ENCODE assay signal across 8 mouse cellular contexts in genomic region chr6:29211806-29212492, GRCm38 (mm10). TPM values are rescaled to one million over a fixed set of nuclear protein-coding genes. Genes with fewer than 3 reads are reported as not detected.
A peak's percentile ranks its signal among the peaks of the same experiment; 100 is the strongest.
DNase-seq lines count a peak whose midpoint lies in the region; ATAC-seq lines count a peak whose summit lies in the region.

No protein-coding gene starts in this region.

- H3K36me3 ChIP-seq in hindbrain, embryonic 15.5 days, result peaks cover 3% of the 10 kb centered on the region; the same call in 1 of the 2 replicates
- peaks cover 24% of the 10 kb centered on the region for H3K36me3 ChIP-seq in megakaryocyte, embryonic 14.5 days (replicated peaks; ENCODE audit: low read length)

- peak overlapping the region; percentile 63 for H3K4me3 ChIP-seq in hindbrain, embryonic 15.5 days
- peak overlapping the region; percentile 97 for H3K4me3 ChIP-seq in megakaryocyte, embryonic 14.5 days (replicated peaks)

- ATAC-seq in hindbrain, embryonic 15.5 days (ENCODE audit: low FRiP score, low read depth), result peak; percentile 85

- peak; percentile 88 for DNase-seq in T-cell, adult 2 months (ENCODE audit: low spot score)
- DNase-seq in cerebellum, postnatal 14 days, result peak; percentile 86 to 90
- DNase-seq in frontal cortex, postnatal 36 days (ENCODE audit: low spot score in 2 of 2), result peak; percentile 70 to 73
- DNase-seq in left cerebral cortex, adult 9 months (ENCODE audit: low spot score in 2 of 2), result peak; percentile 54 to 71
- DNase-seq in right cerebral cortex, adult 2 months (ENCODE audit: low spot score in 2 of 2), result peak; percentile 68 to 69
- peak; percentile 73 to 84 for DNase-seq in urinary bladder, postnatal 36 days (ENCODE audit: low spot score in 2 of 2)

- peak overlapping the region; percentile 61 for H3K4me2 ChIP-seq in hindbrain, embryonic 15.5 days

- no peaks in the 10 kb centered on the region for H3K9me3 ChIP-seq in hindbrain, embryonic 15.5 days
- no peaks in the 10 kb centered on the region for H3K9me3 ChIP-seq in megakaryocyte, embryonic 14.5 days

- H3K27ac ChIP-seq in hindbrain, embryonic 15.5 days (replicated peaks), result peak overlapping the region; percentile 74

- H3K9ac ChIP-seq in hindbrain, embryonic 15.5 days, result peak overlapping the region; percentile 76

- peaks cover 4% of the 10 kb centered on the region for H3K27me3 ChIP-seq in hindbrain, embryonic 15.5 days
- peaks cover 26% of the 10 kb centered on the region for H3K27me3 ChIP-seq in megakaryocyte, embryonic 14.5 days (replicated peaks)

- H3K4me1 ChIP-seq in hindbrain, embryonic 15.5 days (replicated peaks), result peaks cover 56% of the 10 kb centered on the region
- peaks cover 92% of the 10 kb centered on the region for H3K4me1 ChIP-seq in megakaryocyte, embryonic 14.5 days

- 2% methylated on average over 60 of the region's 66 CpGs for WGBS in hindbrain, embryonic 15.5 days

RNA-seq across cellular contexts. Expression of gene Impdh1, which starts 4.2 kb away (rescaled TPM):
- polyA plus RNA-seq in hindbrain, embryonic 15.5 days (2015; fragmentation: Nextera tagmentation; extraction: Ambion mirVana), result 68.3 and 71.7 TPM in 2 replicates
- 281 and 443 TPM in 2 replicates for polyA plus RNA-seq in megakaryocyte, embryonic 14.5 days (2012; ENCODE audit: insufficient read depth, low replicate concordance)

RNA-seq across cellular contexts. Expression of gene Prrt4, which starts 32.6 kb away (rescaled TPM):
- 11.6 and 13.6 TPM in 2 replicates for polyA plus RNA-seq in hindbrain, embryonic 15.5 days (2015; fragmentation: Nextera tagmentation; extraction: Ambion mirVana)
- 36.9 and 51.1 TPM in 2 replicates for polyA plus RNA-seq in megakaryocyte, embryonic 14.5 days (2012; ENCODE audit: insufficient read depth, low replicate concordance)

RNA-seq across cellular contexts. Expression of gene Rbm28, which starts 47.1 kb away (rescaled TPM):
- polyA plus RNA-seq in hindbrain, embryonic 15.5 days (2015; fragmentation: Nextera tagmentation; extraction: Ambion mirVana), result 40.3 and 43.2 TPM in 2 replicates
- 0.61 and 10.4 TPM in 2 replicates for polyA plus RNA-seq in megakaryocyte, embryonic 14.5 days (2012; ENCODE audit: insufficient read depth, low replicate concordance)

Comparison
In these comparisons a context has a peak if more than half of its experiments do, and no peak if none do; other contexts are left out.
1. Peak in every context shown above with its lines: DNase-seq, ATAC-seq, H3K4me3 ChIP-seq and H3K27ac ChIP-seq.